Mouse (Mus musculus): ENCODE results near the gene Cntn1.
A peak's percentile ranks its signal among the peaks of the same experiment; 100 is the strongest.

Gene Cntn1

GRCm38 (mm10) chr15:92050996-92051352 lies at the start of gene Cntn1:
Gene Cntn1 (plus strand): TSS chr15:92051165.
- DNase-seq (ENCODE audit: low read depth) = no peak

GRCm38 (mm10) chr15:92001431-92001830 lies 49.5 kb upstream of the Cntn1 start:
- no peak for DNase-seq (ENCODE audit: low read depth)

GRCm38 (mm10) chr15:92012165-92013083 lies 38.5 kb upstream of the Cntn1 start:
- no peak for DNase-seq (ENCODE audit: low read depth)

GRCm38 (mm10) chr15:92034111-92034510 lies 16.9 kb upstream of the Cntn1 start:
- no peak for DNase-seq (ENCODE audit: low read depth)

GRCm38 (mm10) chr15:92042538-92042937 lies 8.4 kb upstream of the Cntn1 start:
- DNase-seq (ENCODE audit: low read depth) = no peak

GRCm38 (mm10) chr15:92046042-92046441 lies 4.9 kb upstream of the Cntn1 start:
- no peak for DNase-seq (ENCODE audit: low read depth)

GRCm38 (mm10) chr15:92048031-92048430 lies 2.9 kb upstream of the Cntn1 start:
- no peak for DNase-seq (ENCODE audit: low read depth)

GRCm38 (mm10) chr15:92048531-92048930 lies 2.4 kb upstream of the Cntn1 start:
- DNase-seq (ENCODE audit: low read depth) = no peak

- DNase-seq (ENCODE audit: low read depth) = no peak
Measured at GRCm38 (mm10) chr15:92051353-92052132, 578 bp downstream of the Cntn1 start.

GRCm38 (mm10) chr15:92052133-92052463 lies 1.1 kb downstream of the Cntn1 start:
- DNase-seq (ENCODE audit: low read depth) = no peak

GRCm38 (mm10) chr15:92057553-92057952 lies 6.6 kb downstream of the Cntn1 start:
- DNase-seq (ENCODE audit: low read depth) = no peak

- DNase-seq (ENCODE audit: low read depth) = no peak
Measured at GRCm38 (mm10) chr15:92060986-92061385, 10.0 kb downstream of the Cntn1 start.

GRCm38 (mm10) chr15:92079416-92079815 lies 28.5 kb downstream of the Cntn1 start:
- no peak for DNase-seq (ENCODE audit: low read depth)

GRCm38 (mm10) chr15:92085876-92086275 lies 34.9 kb downstream of the Cntn1 start:
- no peak for DNase-seq (ENCODE audit: low read depth)

- DNase-seq (ENCODE audit: low read depth) = no peak
Measured at GRCm38 (mm10) chr15:92087691-92088286, 36.8 kb downstream of the Cntn1 start.

GRCm38 (mm10) chr15:92090787-92091186 lies 39.8 kb downstream of the Cntn1 start:
- no peak for DNase-seq (ENCODE audit: low read depth)

GRCm38 (mm10) chr15:92092041-92092440 lies 41.1 kb downstream of the Cntn1 start:
- DNase-seq (ENCODE audit: low read depth) = no peak

- DNase-seq (ENCODE audit: low read depth) = no peak
Measured at GRCm38 (mm10) chr15:92099410-92100174, 48.6 kb downstream of the Cntn1 start.

GRCm38 (mm10) chr15:92101956-92102355 lies 51.0 kb downstream of the Cntn1 start:
- DNase-seq (ENCODE audit: low read depth) = no peak

- DNase-seq (ENCODE audit: low read depth) = no peak
Measured at GRCm38 (mm10) chr15:92112455-92112854, 61.5 kb downstream of the Cntn1 start.

- no peak for DNase-seq (ENCODE audit: low read depth)
Measured at GRCm38 (mm10) chr15:92132936-92133335, 82.0 kb downstream of the Cntn1 start.

GRCm38 (mm10) chr15:92134254-92134653 lies 83.3 kb downstream of the Cntn1 start:
- peak; percentile 46 for DNase-seq (ENCODE audit: low read depth)
